Mouse (Mus musculus) thymus, adult 2 months (tissue): ENCODE data around the gene Gfy. TPM values are rescaled to one million over a fixed set of nuclear protein-coding genes. Genes with fewer than 3 reads are reported as not detected.
A peak's percentile ranks its signal among the peaks of the same experiment; 100 is the strongest.

Experiments used
- DNase-seq: peaks from one replicate; pipeline ENCODE4 v3.0.0; 2021
- H3K27ac ChIP-seq: fragments of 200-500 bp; 2 replicates; pipeline ENCODE4 v1.5.1; 2012; ENCODE audit warnings: low read length, control low read depth; ENCODE audit not compliant: control insufficient read depth, insufficient read depth
- H3K27me3 ChIP-seq: fragments of 200-500 bp; 2 replicates; pipeline ENCODE4 v1.6.1; 2012; ENCODE audit warnings: mild to moderate bottlenecking, low read length, moderate library complexity, mixed read lengths; ENCODE audit not compliant: control insufficient read depth, insufficient read depth
- H3K36me3 ChIP-seq: fragments of 200-500 bp; 2 replicates; pipeline ENCODE4 v1.6.1; 2012; ENCODE audit warnings: mild to moderate bottlenecking, low read length, moderate library complexity; ENCODE audit not compliant: control insufficient read depth, insufficient read depth
- H3K4me1 ChIP-seq: fragments of 200-500 bp; replicated peaks from 2 replicates; pipeline ENCODE4 v1.6.1; 2012; ENCODE audit warnings: low read length; ENCODE audit not compliant: control insufficient read depth, insufficient read depth
- H3K4me3 ChIP-seq: fragments of 200-500 bp; 2 replicates; pipeline ENCODE4 v1.5.1; 2012; ENCODE audit warnings: mild to moderate bottlenecking, low read length, control low read depth, moderate library complexity; ENCODE audit not compliant: control insufficient read depth, insufficient read depth
- CTCF ChIP-seq: fragments of 200-500 bp; IDR thresholded peaks from 2 replicates; pipeline ENCODE4 v1.5.1; 2012; ENCODE audit warnings: mild to moderate bottlenecking, control low read depth, low read length, moderate library complexity, borderline replicate concordance; ENCODE audit not compliant: control insufficient read depth, poor library complexity, insufficient read depth; ENCODE audit errors: extremely low read depth
- POLR2A ChIP-seq: fragments of 200-500 bp; IDR thresholded peaks from 2 replicates; pipeline ENCODE4 v1.6.1; 2012; ENCODE audit warnings: mild to moderate bottlenecking, low read length, control low read depth, moderate library complexity; ENCODE audit not compliant: control insufficient read depth, poor library complexity, insufficient read depth; ENCODE audit errors: extremely low read depth
- WGBS: fragments of 180-500 bp; shearing (Covaris S2); methylation state at CpG from one replicate; pipeline ENCODE4 v1.1.7; 2018; 5-methylcytosine and 5-hydroxymethylcytosine counted together
- polyA plus RNA-seq: library from polyadenylated mRNA; depleted of rRNA; stranded (reverse); fragments of >200 nt; gene quantifications from 2 replicates; pipeline ENCODE4 v1.2.3, GENCODE M21; 2012

The Gfy gene
- polyA plus RNA-seq, 1 experiment: 0.11 TPM

- Histone ChIP-seq H3K27ac (no peak overlapping the region), H3K27me3 (no peaks in the 10 kb centered on the region; the same call in 1 of the 2 replicates), H3K36me3 (no peaks in the 10 kb centered on the region), H3K4me1 (no peaks in the 10 kb centered on the region), H3K4me3 (no peak overlapping the region)
- 67% methylated on average over 16 of the region's 16 CpGs for WGBS
- no peak for DNase-seq
- TF ChIP-seq CTCF (no peak), POLR2A (no peak)
Measured at GRCm38 (mm10) chr7:45189600-45189999, 10.2 kb upstream of the Gfy start.

GRCm38 (mm10) chr7:45185921-45186320, 6.6 kb upstream of the Gfy start:
- Histone ChIP-seq H3K27me3 (peaks cover 4% of the 10 kb centered on the region), H3K36me3 (no peaks in the 10 kb centered on the region), H3K27ac (no peak overlapping the region), H3K4me3 (no peak overlapping the region), H3K4me1 (peaks cover 6% of the 10 kb centered on the region; the same call in 1 of the 2 replicates)
- TF ChIP-seq POLR2A (no peak), CTCF (no peak)
- DNase-seq: no peak
- WGBS: 87% methylated on average over 7 of the region's 7 CpGs

- Histone ChIP-seq H3K4me3 (no peak overlapping the region), H3K4me1 (peaks cover 6% of the 10 kb centered on the region; the same call in 1 of the 2 replicates), H3K27ac (no peak overlapping the region), H3K36me3 (no peaks in the 10 kb centered on the region), H3K27me3 (peaks cover 14% of the 10 kb centered on the region)
- WGBS: 89% methylated on average over 7 of the region's 7 CpGs
- no peak for TF ChIP-seq CTCF
- TF ChIP-seq POLR2A: no peak
- no peak for DNase-seq
Measured at GRCm38 (mm10) chr7:45183672-45184071, 4.3 kb upstream of the Gfy start.

- DNase-seq: no peak
- 18% methylated on average over 11 of the region's 11 CpGs for WGBS
- Histone ChIP-seq H3K4me3 (peak overlapping the region; percentile 20; the same call in 1 of the 2 replicates), H3K27ac (no peak overlapping the region), H3K27me3 (peaks cover 14% of the 10 kb centered on the region), H3K36me3 (no peaks in the 10 kb centered on the region), H3K4me1 (peaks cover 6% of the 10 kb centered on the region; the same call in 1 of the 2 replicates)
- TF ChIP-seq POLR2A (no peak), CTCF (no peak)
Measured at GRCm38 (mm10) chr7:45182606-45183005, 3.2 kb upstream of the Gfy start.

GRCm38 (mm10) chr7:45182199-45182601, 2.8 kb upstream of the Gfy start:
- Histone ChIP-seq H3K4me3 (peak overlapping the region; percentile 20; the same call in 1 of the 2 replicates), H3K27ac (no peak overlapping the region), H3K4me1 (peaks cover 6% of the 10 kb centered on the region; the same call in 1 of the 2 replicates), H3K27me3 (peaks cover 15% of the 10 kb centered on the region), H3K36me3 (no peaks in the 10 kb centered on the region)
- WGBS: 1% methylated on average over 34 of the region's 34 CpGs
- DNase-seq: peak; percentile 86
- peak; percentile 47; the same call in 1 of the 2 replicates for TF ChIP-seq POLR2A
- peak; percentile 41; the same call in 1 of the 2 replicates for TF ChIP-seq CTCF

GRCm38 (mm10) chr7:45181540-45181939, 2.2 kb upstream of the Gfy start:
- no peak overlapping the region for H3K4me3 ChIP-seq
- TF ChIP-seq POLR2A (no peak), CTCF (no peak)
- H3K27ac ChIP-seq: no peak overlapping the region
- 10% methylated on average over 35 of the region's 35 CpGs for WGBS
- H3K4me1 ChIP-seq: peaks cover 6% of the 10 kb centered on the region; the same call in 1 of the 2 replicates
- no peak for DNase-seq
- no peaks in the 10 kb centered on the region for H3K36me3 ChIP-seq
- H3K27me3 ChIP-seq: peaks cover 21% of the 10 kb centered on the region

- Histone ChIP-seq H3K4me1 (peaks cover 6% of the 10 kb centered on the region; the same call in 1 of the 2 replicates), H3K4me3 (no peak within 1 kb of the TSS), H3K27me3 (peaks cover 27% of the 10 kb centered on the region), H3K27ac (no peak within 1 kb of the TSS), H3K36me3 (no peaks in the 10 kb centered on the region)
- TF ChIP-seq CTCF (no peak), POLR2A (no peak)
- no peak for DNase-seq
- 38% methylated on average over 20 of the region's 20 CpGs for WGBS
Measured at GRCm38 (mm10) chr7:45180896-45181477, 1.6 kb upstream of the Gfy start, which contains the start of gene Pth2. Gene Pth2 (plus strand): TSS chr7:45180995.
